Mouse (Mus musculus): ENCODE data around the gene Aifm3. TPM values are rescaled to one million over a fixed set of nuclear protein-coding genes. Genes with fewer than 3 reads are reported as not detected.
A peak's percentile ranks its signal among the peaks of the same experiment; 100 is the strongest.

The Aifm3 gene
- 10 to 100 TPM in 1 of 2 experiments, 1 to 10 TPM in 1; 9.3 to 13.6 TPM for total RNA-seq (2021)

- DNase-seq, result no peak
- intact Hi-C loops (cut with DNase I), result no loop called here
These were observed at the start of gene Aifm3 for GRCm38 (mm10) chr16:17489469-17490111. Gene Aifm3, plus strand, starts transcription at chr16:17489611.

DNA sequence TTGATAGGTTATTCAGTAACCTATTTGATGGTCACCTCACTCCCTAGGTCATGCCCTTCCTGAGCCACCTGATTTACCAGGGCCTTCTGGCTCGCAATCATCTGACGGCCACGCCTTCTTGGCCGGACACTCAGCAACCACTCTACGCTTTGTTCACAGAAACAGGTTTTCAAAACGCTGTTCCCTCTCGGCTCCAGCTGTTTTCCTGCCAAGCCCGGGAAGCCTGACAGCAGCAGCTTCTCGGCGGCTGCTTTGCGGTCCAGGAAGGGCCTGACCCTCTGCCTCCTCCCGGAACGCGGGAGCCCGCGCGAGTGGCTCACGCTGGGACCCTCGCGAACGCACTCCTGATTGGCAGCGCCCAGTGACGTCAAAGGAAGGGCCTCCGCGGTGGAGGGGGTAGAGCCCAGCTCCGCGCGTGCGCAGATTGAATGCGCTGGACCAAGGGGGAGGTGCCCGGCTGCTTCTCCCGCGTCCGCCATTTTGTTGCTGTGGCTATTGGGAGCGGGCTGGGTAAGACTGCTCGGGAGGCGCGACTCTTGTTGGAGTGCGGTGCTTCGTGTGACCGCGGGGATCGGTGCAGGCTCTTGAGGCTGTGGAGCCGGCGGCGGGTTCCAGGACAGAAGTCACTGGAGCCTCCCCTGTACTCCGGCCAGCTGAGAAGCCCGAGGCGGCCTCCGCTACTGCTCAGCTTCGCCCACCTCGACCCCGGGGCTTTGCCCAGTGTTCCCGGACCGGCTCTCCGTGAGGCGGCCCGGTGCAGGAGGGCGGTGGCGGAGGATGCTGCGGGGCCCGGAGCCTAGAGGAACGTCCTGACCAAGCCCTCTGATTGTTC is 37.7 kb upstream of the Aifm3 start, which contains the start of gene Crkl:
Crkl (plus strand) TSS at position 447 of the 832 bp plus-strand sequence.
- intact Hi-C loops (cut with DNase I), result no loop called here

GRCm38 (mm10) chr16:17452373-17452715 is 37.1 kb upstream of the Aifm3 start:
- DNase-seq, result peak; percentile 47
- intact Hi-C loops (cut with DNase I), result no loop called here

More for the DNA sequence above, 37.7 kb upstream of the Aifm3 start, which contains the start of gene Crkl:
- peak; percentile 99 for DNase-seq

DNA sequence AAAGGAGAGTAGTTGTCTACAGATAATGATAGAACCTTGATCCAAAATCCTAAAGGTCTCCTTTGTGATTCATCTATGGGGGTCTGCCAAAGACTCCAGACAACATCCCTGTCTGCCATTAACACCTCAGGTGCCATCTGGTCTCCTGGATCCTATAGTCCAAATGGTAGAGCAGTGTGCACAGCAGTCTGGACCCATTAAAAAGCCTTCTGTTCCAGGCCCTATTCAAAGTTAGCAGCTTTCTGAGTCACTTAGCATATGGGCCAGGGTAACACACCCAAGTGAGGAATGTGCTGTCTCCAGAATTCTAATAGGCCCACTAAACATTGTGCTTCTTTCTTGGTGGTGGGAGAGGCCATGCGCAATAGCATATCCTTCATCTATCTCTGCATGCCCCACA is 32.5 kb upstream of the Aifm3 start:
- intact Hi-C loops (cut with DNase I), result no loop called here
- DNase-seq, result no peak

- intact Hi-C loops (cut with DNase I), result no loop called here
- peak; percentile 12 for DNase-seq
These were observed 29.2 kb upstream of the Aifm3 start for GRCm38 (mm10) chr16:17460254-17460653.

DNA sequence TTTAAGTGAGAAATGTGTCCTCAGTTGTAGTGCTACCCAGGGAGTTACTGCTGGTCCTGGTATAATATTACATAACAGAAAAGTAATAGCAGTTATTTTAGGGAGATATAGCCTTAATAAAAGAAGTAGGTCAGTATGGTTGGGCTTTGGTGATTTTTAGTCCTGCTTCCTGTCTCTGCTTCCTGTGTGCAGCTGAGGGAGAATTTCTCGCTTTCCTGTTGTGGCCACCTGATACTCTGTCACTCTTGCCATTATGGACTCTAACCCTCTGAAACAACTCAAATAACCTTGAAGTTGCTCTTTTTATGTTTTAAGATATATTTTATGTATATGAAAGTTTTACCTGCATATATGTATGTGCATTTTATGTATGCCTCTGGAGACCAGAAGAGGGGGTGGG is 27.8 kb upstream of the Aifm3 start:
- DNase-seq, result no peak
- intact Hi-C loops (cut with DNase I), result no loop called here

DNA sequence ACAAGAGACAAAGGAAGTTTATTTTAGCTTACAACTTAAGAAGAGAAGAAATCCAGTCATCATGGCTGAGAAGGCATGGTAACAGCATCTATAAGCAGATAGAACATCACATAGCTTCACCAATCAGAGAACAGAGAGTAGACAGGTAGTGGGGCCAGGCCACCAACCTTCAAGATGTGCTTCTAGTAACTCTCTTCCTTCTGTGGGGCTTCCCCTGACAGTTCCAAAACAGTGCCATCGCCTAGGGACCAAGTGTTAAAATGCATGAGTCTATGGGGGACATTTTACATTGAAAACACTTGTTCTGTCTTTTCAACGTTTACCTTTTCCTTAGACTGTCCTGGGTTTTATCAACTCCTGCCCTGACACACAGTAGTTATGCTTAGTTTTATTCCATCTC is 26.2 kb upstream of the Aifm3 start:
- DNase-seq, result no peak
- intact Hi-C loops (cut with DNase I), result no loop called here

DNA sequence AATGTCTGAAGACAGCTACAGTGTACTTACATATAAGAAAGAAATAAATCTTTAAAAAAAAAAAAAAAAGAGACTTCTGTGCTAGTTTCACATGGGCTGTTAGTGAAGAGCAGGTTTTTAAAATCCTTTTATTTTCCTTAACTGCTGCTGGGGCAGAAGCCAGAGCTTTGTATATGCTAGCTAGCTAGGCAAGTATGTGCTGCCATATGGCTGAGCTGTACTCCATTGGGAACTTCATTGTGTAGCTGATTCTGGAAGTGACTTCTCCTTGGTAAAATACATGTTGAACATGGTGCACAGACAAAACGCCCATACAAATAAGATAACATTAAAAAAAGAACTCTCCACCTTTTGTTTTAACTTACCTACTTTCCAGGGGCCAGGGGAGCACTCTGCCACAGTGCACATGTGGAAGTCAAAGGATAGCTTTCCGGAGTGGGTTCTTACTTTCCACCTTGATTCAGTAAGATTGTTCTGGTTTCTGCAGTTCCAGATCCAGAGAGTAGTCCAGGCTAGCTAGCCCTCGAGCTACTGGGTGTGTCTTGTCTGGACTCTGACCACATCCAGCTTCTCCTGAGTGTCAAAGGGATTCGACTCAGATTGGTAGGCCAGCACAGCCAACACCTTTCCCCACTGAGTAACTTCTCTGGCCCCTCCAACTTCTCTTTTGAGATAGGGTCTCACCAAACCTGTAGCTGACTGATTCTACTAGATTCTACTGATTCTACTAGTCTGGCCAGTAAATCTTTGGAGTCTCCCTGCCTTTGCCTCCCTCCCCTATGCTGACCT is 22.3 kb upstream of the Aifm3 start:
- intact Hi-C loops (cut with DNase I), result no loop called here
- no peak for DNase-seq

GRCm38 (mm10) chr16:17472498-17472897 is 16.9 kb upstream of the Aifm3 start:
- intact Hi-C loops (cut with DNase I), result no loop called here

GRCm38 (mm10) chr16:17474091-17474490 is 15.3 kb upstream of the Aifm3 start:
- DNase-seq, result peak; percentile 31
- intact Hi-C loops (cut with DNase I), result no loop called here

More at GRCm38 (mm10) chr16:17472498-17472897, 16.9 kb upstream of the Aifm3 start:
- no peak for DNase-seq

DNA sequence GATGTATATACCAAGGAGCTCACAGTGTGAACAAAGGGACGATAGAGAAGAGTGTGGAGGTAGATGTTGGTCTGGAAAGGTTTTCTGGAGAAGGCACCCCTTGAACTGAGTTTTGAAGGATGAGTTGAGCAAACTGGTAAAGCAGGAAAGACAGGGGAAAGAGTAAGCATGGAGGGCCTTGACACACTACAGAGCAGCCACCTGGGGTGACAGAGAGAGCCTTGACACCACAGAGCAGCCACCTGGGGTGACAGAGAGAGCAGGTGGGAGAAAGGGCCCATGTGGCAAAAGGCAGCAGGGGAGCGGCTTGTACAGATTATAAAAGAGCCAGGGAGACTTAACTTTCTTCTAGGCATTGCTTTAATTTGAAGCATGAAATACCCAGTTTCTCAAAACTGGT is 14.7 kb upstream of the Aifm3 start:
- intact Hi-C loops (cut with DNase I), result no loop called here
- DNase-seq, result no peak

GRCm38 (mm10) chr16:17475326-17475725 is 14.1 kb upstream of the Aifm3 start:
- intact Hi-C loops (cut with DNase I), result no loop called here
- DNase-seq, result no peak

GRCm38 (mm10) chr16:17478331-17478943 is 11.0 kb upstream of the Aifm3 start:
- DNase-seq, result no peak
- intact Hi-C loops (cut with DNase I), result no loop called here

DNA sequence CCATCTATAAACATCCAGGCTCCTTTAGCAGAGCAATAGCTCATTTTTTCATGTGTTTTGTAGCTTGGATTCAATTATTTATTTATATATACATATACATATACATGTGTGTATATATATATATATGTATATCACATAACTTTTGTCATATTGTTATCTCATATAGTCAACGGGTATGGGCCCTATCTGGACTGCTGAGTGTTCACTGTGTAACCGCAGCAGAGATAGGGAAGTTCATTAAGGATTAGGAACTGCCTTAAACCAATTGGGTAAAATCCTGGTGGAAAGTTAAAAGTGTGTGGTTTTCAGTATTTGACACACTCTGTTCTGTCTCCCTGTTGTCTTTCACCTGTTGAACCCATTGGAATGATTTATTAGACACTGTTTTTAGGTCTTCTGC is 7.9 kb upstream of the Aifm3 start:
- DNase-seq, result no peak

GRCm38 (mm10) chr16:17486505-17486904 is 2.9 kb upstream of the Aifm3 start:
- DNase-seq, result peak; percentile 36
- intact Hi-C loops (cut with DNase I), result no loop called here

More for the DNA sequence above, 7.9 kb upstream of the Aifm3 start:
- intact Hi-C loops (cut with DNase I), result no loop called here

DNA sequence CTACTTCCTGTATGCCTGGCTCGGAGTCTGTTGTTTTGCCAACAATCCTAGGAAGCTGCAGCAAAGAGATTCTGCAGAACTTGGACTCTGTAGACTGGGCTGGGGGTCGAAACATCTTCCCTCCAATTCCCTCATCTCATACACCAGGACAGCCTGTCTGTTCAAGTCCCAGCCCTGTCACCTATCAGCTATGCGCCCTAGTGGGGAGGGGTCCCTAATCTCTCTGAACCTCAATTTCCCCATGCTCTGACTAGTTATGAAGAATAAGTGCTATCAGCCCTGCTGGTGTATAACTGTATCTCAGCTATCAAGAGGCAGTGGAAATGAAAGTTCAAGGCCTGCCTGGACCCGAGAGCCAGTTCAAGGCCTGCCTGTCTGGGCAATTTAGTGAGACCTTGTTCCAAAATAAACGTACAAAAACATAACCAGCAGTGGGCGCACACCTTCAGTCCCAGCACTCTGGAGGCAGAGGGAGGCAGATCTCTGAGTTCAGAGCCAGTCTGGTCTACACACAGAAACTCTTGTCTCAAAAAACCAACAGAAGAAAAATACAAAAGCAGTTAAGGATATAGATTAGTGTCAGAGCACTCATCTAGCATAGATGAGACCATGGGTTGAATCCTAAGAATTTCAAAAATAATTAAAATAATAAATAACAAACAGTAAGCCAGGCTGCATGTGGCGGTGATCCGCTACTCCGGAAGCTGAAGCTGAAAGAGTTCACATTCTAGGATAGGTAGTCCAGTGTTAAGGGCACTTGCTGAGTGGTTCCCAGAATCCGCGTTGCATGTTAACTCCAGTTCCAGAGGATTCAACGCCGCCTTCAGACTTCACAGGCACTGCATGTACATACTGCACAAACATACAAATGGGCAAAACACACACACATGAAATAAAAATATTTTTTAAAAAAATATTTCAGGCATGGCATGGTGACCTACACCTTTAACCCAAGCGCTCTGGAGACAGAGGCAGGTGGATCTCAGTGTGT is 638 bp upstream of the Aifm3 start:
- intact Hi-C loops (cut with DNase I), result no loop called here

DNA sequence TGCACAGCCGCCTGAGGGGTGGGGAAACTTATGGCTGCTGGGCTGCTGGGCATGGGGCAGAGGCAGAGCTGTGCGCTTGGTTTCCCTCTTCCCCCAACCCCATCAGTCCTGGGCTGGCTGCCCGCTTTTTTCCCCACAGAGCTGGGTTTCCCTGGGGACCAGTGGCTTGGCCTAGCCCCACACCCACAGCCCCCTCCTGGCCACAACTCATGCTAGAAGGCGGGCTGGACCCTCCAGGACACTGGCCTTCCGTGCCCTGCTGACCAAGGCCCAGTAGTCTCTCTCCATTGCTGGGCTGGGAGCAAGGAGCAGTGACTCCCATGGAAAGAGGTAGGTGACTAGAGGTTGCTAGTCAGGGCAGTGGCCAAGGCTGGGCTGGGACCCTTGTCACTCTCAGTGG is 1.7 kb downstream of the Aifm3 start:
- intact Hi-C loops (cut with DNase I), result no loop called here
- peak; percentile 41 for DNase-seq

More for the DNA sequence above, 638 bp upstream of the Aifm3 start:
- no peak for DNase-seq

- intact Hi-C loops (cut with DNase I), result no loop called here
- peak; percentile 13 for DNase-seq
These were observed 2.6 kb downstream of the Aifm3 start for GRCm38 (mm10) chr16:17491896-17492561.

Data from left cerebral cortex, postnatal 4 days (tissue).